Mouse (Mus musculus) ES-Bruce4 (cell line): ENCODE results near the gene Pcdh9. TPM values are rescaled to one million over a fixed set of nuclear protein-coding genes. Genes with fewer than 3 reads are reported as not detected.

Experiments
- H3K27ac ChIP-seq: 2 replicates; pipeline ENCODE4 v1.5.1; 2012; ENCODE audit warnings: low read length, inconsistent platforms; ENCODE audit not compliant: insufficient read depth
- H3K27me3 ChIP-seq: 2 replicates; pipeline ENCODE4 v1.6.1; 2012; ENCODE audit warnings: mild to moderate bottlenecking, low read length, inconsistent platforms; ENCODE audit not compliant: control insufficient read depth, poor library complexity, insufficient read depth, severe bottlenecking
- H3K36me3 ChIP-seq: 2 replicates; pipeline ENCODE4 v1.6.1; 2012; ENCODE audit warnings: inconsistent platforms, mild to moderate bottlenecking, low read length, moderate library complexity; ENCODE audit not compliant: control insufficient read depth, poor library complexity, insufficient read depth, severe bottlenecking
- H3K4me1 ChIP-seq: one replicate; pipeline ENCODE4 v1.8.1; 2011; ENCODE audit warnings: low read length; ENCODE audit not compliant: control insufficient read depth, insufficient read depth
- H3K4me3 ChIP-seq: 2 replicates; pipeline ENCODE4 v1.5.1; 2011; ENCODE audit warnings: low read depth, mild to moderate bottlenecking, low read length
- H3K9ac ChIP-seq: 2 replicates; pipeline ENCODE4 v1.6.1; 2012; ENCODE audit warnings: low read depth, mild to moderate bottlenecking, inconsistent platforms; ENCODE audit not compliant: poor library complexity, severe bottlenecking
- H3K9me3 ChIP-seq: replicated peaks from 2 replicates; pipeline ENCODE4 v1.6.1; 2012; ENCODE audit warnings: mild to moderate bottlenecking, low read length, inconsistent platforms; ENCODE audit not compliant: control insufficient read depth, poor library complexity, insufficient read depth, severe bottlenecking
- CTCF ChIP-seq: IDR thresholded peaks from one replicate; pipeline ENCODE4 v1.8.1; 2011; ENCODE audit warnings: low read depth, low read length
- EP300 ChIP-seq: IDR thresholded peaks from 2 replicates; pipeline ENCODE4 v1.6.1; 2011; ENCODE audit warnings: low read depth, low read length; ENCODE audit not compliant: insufficient read depth
- POLR2A ChIP-seq: IDR thresholded peaks from one replicate; pipeline ENCODE4 v1.8.1; 2011; ENCODE audit warnings: low read length; ENCODE audit not compliant: insufficient read depth
- polyA plus RNA-seq: library from polyadenylated mRNA; stranded (reverse); fragments of >200 nt; gene quantifications from 2 replicates; pipeline ENCODE4 v1.2.4, GENCODE M21; 2011; ENCODE audit warnings: low read depth; ENCODE audit not compliant: missing spikeins, insufficient read depth, insufficient read length

Gene Pcdh9
- polyA plus RNA-seq, 1 experiment, result 0.12 TPM

GRCm38 (mm10) chr14:93534928-93535327, 355.6 kb downstream of the Pcdh9 start:
- Histone ChIP-seq H3K4me3 (no peak overlapping the region), H3K9me3 (no peaks in the 10 kb centered on the region), H3K27me3 (no peaks in the 10 kb centered on the region), H3K27ac (no peak overlapping the region), H3K36me3 (no peaks in the 10 kb centered on the region), H3K9ac (no peak overlapping the region), H3K4me1 (no peaks in the 10 kb centered on the region)
- TF ChIP-seq POLR2A (no peak), EP300 (no peak), CTCF (no peak)

DNA sequence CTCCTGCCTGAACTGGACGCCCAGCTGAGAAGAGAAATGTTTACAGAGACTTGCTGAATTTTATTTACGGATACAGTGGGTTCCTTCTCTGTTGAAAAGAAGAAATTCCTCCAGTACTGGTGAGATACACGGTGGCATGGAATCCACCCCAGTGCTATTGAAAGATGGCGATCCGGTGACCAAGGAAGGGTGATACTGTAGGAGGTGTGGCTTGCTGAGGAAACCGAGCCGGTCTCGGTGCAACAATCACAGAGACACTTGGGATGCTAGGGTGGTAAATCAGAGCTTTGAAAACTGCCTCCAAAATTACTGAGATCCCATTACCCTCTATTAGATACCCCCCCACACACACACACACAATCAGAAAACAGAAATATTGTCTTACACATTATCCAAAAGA, 367.0 kb downstream of the Pcdh9 start:
- Histone ChIP-seq H3K27ac (no peak overlapping the region), H3K27me3 (no peaks in the 10 kb centered on the region), H3K36me3 (no peaks in the 10 kb centered on the region), H3K4me1 (no peaks in the 10 kb centered on the region), H3K9ac (no peak overlapping the region), H3K9me3 (no peaks in the 10 kb centered on the region), H3K4me3 (no peak overlapping the region)
- TF ChIP-seq POLR2A, result no peak
- TF ChIP-seq CTCF, result no peak
- TF ChIP-seq EP300, result no peak

DNA sequence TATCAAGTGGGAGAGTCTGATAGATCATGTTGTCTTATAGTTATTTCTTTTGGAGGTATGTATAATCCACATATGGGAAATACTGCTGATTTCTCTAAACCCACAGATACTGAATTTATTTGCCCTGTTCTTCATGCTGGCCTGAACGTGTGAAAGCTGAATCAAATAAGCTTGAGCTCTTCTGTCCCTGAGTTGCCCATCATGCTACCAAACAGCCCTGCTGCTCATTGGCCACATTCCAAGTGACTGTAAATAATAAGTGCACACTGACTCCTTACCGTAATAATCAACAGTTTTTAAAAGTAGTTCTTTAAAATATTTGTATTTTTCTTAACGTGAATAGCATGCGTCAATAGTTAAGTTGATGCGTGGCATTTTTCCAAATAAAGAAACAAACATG, 370.3 kb downstream of the Pcdh9 start:
- Histone ChIP-seq H3K27ac (no peak overlapping the region), H3K9me3 (no peaks in the 10 kb centered on the region), H3K9ac (no peak overlapping the region), H3K36me3 (no peaks in the 10 kb centered on the region), H3K27me3 (no peaks in the 10 kb centered on the region), H3K4me3 (no peak overlapping the region), H3K4me1 (no peaks in the 10 kb centered on the region)
- TF ChIP-seq EP300 (no peak), CTCF (no peak), POLR2A (no peak)

- no peaks in the 10 kb centered on the region for H3K9me3 ChIP-seq
- no peak overlapping the region for H3K9ac ChIP-seq
- no peaks in the 10 kb centered on the region for H3K36me3 ChIP-seq
- TF ChIP-seq CTCF (no peak), POLR2A (no peak), EP300 (no peak)
- H3K27me3 ChIP-seq, result no peaks in the 10 kb centered on the region
- H3K27ac ChIP-seq, result no peak overlapping the region
- no peak overlapping the region for H3K4me3 ChIP-seq
- no peaks in the 10 kb centered on the region for H3K4me1 ChIP-seq
Measured at GRCm38 (mm10) chr14:93516679-93517078, 373.8 kb downstream of the Pcdh9 start.

DNA sequence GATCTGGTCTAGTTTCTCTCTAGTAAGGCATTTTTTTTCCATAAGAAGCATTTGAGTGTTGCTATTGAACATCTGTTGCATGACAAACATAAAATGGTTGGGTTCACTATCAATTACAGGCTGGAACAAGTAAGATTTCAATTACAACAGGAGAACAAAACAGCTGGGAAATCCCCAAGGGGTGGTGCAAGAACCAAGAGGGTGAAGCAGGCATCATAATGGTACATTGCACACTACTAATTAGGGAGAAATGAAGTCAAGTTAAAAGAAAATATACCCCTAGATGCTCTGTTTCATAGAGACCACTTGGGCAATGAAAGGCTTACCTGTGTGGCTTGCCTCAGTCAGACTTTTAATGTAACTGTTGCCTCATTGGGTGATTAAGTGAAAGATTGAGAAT, 384.4 kb downstream of the Pcdh9 start:
- H3K9me3 ChIP-seq, result no peaks in the 10 kb centered on the region
- H3K4me3 ChIP-seq, result no peak overlapping the region
- TF ChIP-seq CTCF, result no peak
- no peak for TF ChIP-seq EP300
- no peak for TF ChIP-seq POLR2A
- H3K9ac ChIP-seq, result no peak overlapping the region
- H3K36me3 ChIP-seq, result no peaks in the 10 kb centered on the region
- no peak overlapping the region for H3K27ac ChIP-seq
- no peaks in the 10 kb centered on the region for H3K27me3 ChIP-seq
- H3K4me1 ChIP-seq, result no peaks in the 10 kb centered on the region

GRCm38 (mm10) chr14:93498813-93499690, 391.4 kb downstream of the Pcdh9 start:
- Histone ChIP-seq H3K4me3 (no peak overlapping the region), H3K27ac (no peak overlapping the region), H3K4me1 (no peaks in the 10 kb centered on the region), H3K27me3 (no peaks in the 10 kb centered on the region; the same call in 1 of the 2 replicates), H3K9me3 (no peaks in the 10 kb centered on the region), H3K9ac (no peak overlapping the region), H3K36me3 (no peaks in the 10 kb centered on the region)
- TF ChIP-seq EP300 (no peak), CTCF (no peak)
